In the genomic region with DNA sequence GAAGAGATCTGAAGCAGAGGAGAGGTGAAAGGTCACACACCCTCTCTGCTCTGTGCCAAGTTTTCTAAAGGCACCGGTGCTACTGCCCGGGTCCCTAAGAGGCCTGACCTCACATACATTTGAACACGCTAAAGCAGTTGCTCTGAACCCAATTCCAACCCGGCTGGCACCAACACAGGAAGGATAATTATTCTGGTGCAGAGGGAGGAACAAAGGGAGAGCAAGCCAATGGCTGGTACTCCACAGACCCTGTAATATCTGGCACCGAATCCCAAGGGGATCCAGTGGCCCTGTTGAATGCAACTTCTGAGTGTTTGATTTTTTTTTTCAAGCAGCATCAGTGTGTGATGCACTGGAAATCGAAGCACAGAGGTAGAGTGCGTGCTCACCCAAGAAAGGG, we compare ENCODE assay signal across 17 mouse cellular contexts. TPM values are rescaled to one million over a fixed set of nuclear protein-coding genes. Genes with fewer than 3 reads are reported as not detected.
DNase-seq lines count a peak whose midpoint lies in the region; ATAC-seq and TF ChIP-seq lines count a peak whose summit lies in the region.
"Had no signal": no experiment of that assay in that cellular context is flagged by ENCODE, and none has a peak within 500 bp of the region (broad histone marks: within the 10 kb centered on the region; RNA-seq: fewer than 3 reads in every experiment).

No protein-coding gene starts in this region.

- H3K27me3 ChIP-seq in forebrain, embryonic 15.5 days = no peaks in the 10 kb centered on the region
- H3K27me3 ChIP-seq in hindbrain, embryonic 15.5 days = no peaks in the 10 kb centered on the region
- no peaks in the 10 kb centered on the region for H3K27me3 ChIP-seq in midbrain, postnatal 0 days (ENCODE audit: insufficient read depth, low read length)

- no peak for ATAC-seq in forebrain, embryonic 15.5 days (replicated peaks)
- no peak for ATAC-seq in hindbrain, embryonic 15.5 days (ENCODE audit: low FRiP score, low read depth)
- no peak for ATAC-seq in midbrain, postnatal 0 days (ENCODE audit: low FRiP score)
- ATAC-seq: inflammation-experienced regulatory T-cells, adult 6 months; liver, postnatal 0 days had no signal

- DNase-seq in layer of hippocampus, adult 2 months (ENCODE audit: low spot score in 2 of 2) = no peak
- DNase-seq in layer of hippocampus, adult 9-10 months (ENCODE audit: low spot score) = no peak
- no peak for DNase-seq in midbrain, postnatal 0 days (ENCODE audit: low spot score)
- no peak for DNase-seq in frontal cortex, adult 2 months (ENCODE audit: extremely low spot score in 1 of 2, low spot score in 1 of 2)
- no peak for DNase-seq in left cerebral cortex, postnatal 36 days (ENCODE audit: low spot score in 2 of 2)
- DNase-seq in gastrocnemius, adult 18-20 months (ENCODE audit: low spot score) = no peak
- DNase-seq: B cell, adult 2 months; cerebellum, adult 2 months; heart, adult 18-20 months; liver, postnatal 0 days; right cerebral cortex, postnatal 25 days had no signal

- no peaks in the 10 kb centered on the region for H3K36me3 ChIP-seq in forebrain, embryonic 15.5 days
- H3K36me3 ChIP-seq in hindbrain, embryonic 15.5 days = no peaks in the 10 kb centered on the region
- no peaks in the 10 kb centered on the region for H3K36me3 ChIP-seq in midbrain, postnatal 0 days (ENCODE audit: insufficient read depth, low read length)
- H3K36me3 ChIP-seq: kidney, embryonic 15.5 days; limb, embryonic 15.5 days had no signal

- H3K9ac ChIP-seq in forebrain, embryonic 15.5 days (replicated peaks) = 0 out of 2 replicates have a peak overlapping the region, but pooled peaks have one; percentile 1
- no peak overlapping the region for H3K9ac ChIP-seq in hindbrain, embryonic 15.5 days
- peak overlapping the region; percentile 81; the same call in 1 of the 2 replicates for H3K9ac ChIP-seq in midbrain, postnatal 0 days (replicated peaks; ENCODE audit: low read length, poor library complexity, severe bottlenecking)
- H3K9ac ChIP-seq: kidney, embryonic 15.5 days; limb, embryonic 15.5 days; liver, postnatal 0 days had no signal

- peak overlapping the region; percentile 57 for H3K4me2 ChIP-seq in forebrain, embryonic 15.5 days (replicated peaks)
- peak overlapping the region; percentile 80 for H3K4me2 ChIP-seq in hindbrain, embryonic 15.5 days
- peak overlapping the region; percentile 69 for H3K4me2 ChIP-seq in midbrain, postnatal 0 days (ENCODE audit: low read depth, low read length, poor library complexity, severe bottlenecking)
- H3K4me2 ChIP-seq: kidney, embryonic 15.5 days; limb, embryonic 15.5 days had no signal

- TF ChIP-seq CTCF in layer of hippocampus, adult 2 months (conservative IDR thresholded peaks at IDR 0.05) = no peak
- no peak for TF ChIP-seq CTCF in midbrain, postnatal 0 days (IDR thresholded peaks at IDR 0.05)

- WGBS in forebrain, embryonic 15.5 days = 34% methylated on average over 7 of the region's 7 CpGs
- WGBS in hindbrain, embryonic 15.5 days = 31% methylated on average over 7 of the region's 7 CpGs
- 32% methylated on average over 7 of the region's 7 CpGs for WGBS in midbrain, postnatal 0 days

- no peaks in the 10 kb centered on the region for H3K9me3 ChIP-seq in forebrain, embryonic 15.5 days
- H3K9me3 ChIP-seq in hindbrain, embryonic 15.5 days = no peaks in the 10 kb centered on the region
- H3K9me3 ChIP-seq in midbrain, postnatal 0 days (ENCODE audit: low read length) = no peaks in the 10 kb centered on the region
- H3K9me3 ChIP-seq: kidney, embryonic 15.5 days; limb, embryonic 15.5 days had no signal

- intact Hi-C loops in left cerebral cortex, postnatal 36 days (cut with DNase I) = no loop called here

- H3K4me3 ChIP-seq in layer of hippocampus, adult 2 months = peak overlapping the region; percentile 76
- peak overlapping the region; percentile 67 for H3K4me3 ChIP-seq in forebrain, embryonic 15.5 days
- H3K4me3 ChIP-seq in hindbrain, embryonic 15.5 days = peak overlapping the region; percentile 90
- peak overlapping the region; percentile 74; the same call in 1 of the 2 replicates for H3K4me3 ChIP-seq in midbrain, postnatal 0 days (ENCODE audit: low read depth, low read length)
- H3K4me3 ChIP-seq: limb, embryonic 15.5 days had no signal

- peak overlapping the region; percentile 97 for H3K27ac ChIP-seq in layer of hippocampus, adult 2 months
- H3K27ac ChIP-seq in forebrain, embryonic 15.5 days (replicated peaks) = no peak overlapping the region
- H3K27ac ChIP-seq in hindbrain, embryonic 15.5 days (replicated peaks) = no peak overlapping the region
- no peak overlapping the region for H3K27ac ChIP-seq in midbrain, postnatal 0 days (ENCODE audit: low read depth, low read length)
- H3K27ac ChIP-seq: kidney, embryonic 15.5 days; limb, embryonic 15.5 days; macrophage had no signal

- peaks cover 48% of the 10 kb centered on the region for H3K4me1 ChIP-seq in forebrain, embryonic 15.5 days
- H3K4me1 ChIP-seq in hindbrain, embryonic 15.5 days (replicated peaks) = peaks cover 54% of the 10 kb centered on the region
- peaks cover 16% of the 10 kb centered on the region for H3K4me1 ChIP-seq in midbrain, postnatal 0 days (ENCODE audit: insufficient read depth, low read length)

RNA-seq across cellular contexts. Expression of gene Tmem121b, which starts 2.5 kb away (rescaled TPM):
- 10 to 100 TPM; 38.2 to 38.6 TPM for total RNA-seq in layer of hippocampus, adult 2 months (2021)
- polyA plus RNA-seq in forebrain, embryonic 15.5 days (2015; fragmentation: Nextera tagmentation; extraction: Ambion mirVana) = 3.5 and 3.6 TPM in 2 replicates
- polyA plus RNA-seq in hindbrain, embryonic 15.5 days (2015; fragmentation: Nextera tagmentation; extraction: Ambion mirVana) = 2.9 and 3.5 TPM in 2 replicates
- 27.2 and 30.5 TPM in 2 replicates for total RNA-seq in midbrain, postnatal 0 days (2014; rRNA removed)
- 2.5 and 2.7 TPM in 2 replicates for polyA plus RNA-seq in midbrain, postnatal 0 days (2015; fragmentation: Nextera tagmentation; extraction: Ambion mirVana)
- polyA plus RNA-seq in frontal cortex, adult 2 months (2012; rRNA removed) = 28.7 and 31.8 TPM in 2 replicates
- total RNA-seq in left cerebral cortex, postnatal 36 days (2021) = 10 to 100 TPM; 58.9 to 66.1 TPM
- not detected for total RNA-seq in gastrocnemius, adult 18-20 months (2021)
- total RNA-seq: heart, adult 18-20 months had no signal
- polyA plus RNA-seq: limb, embryonic 15.5 days; liver, postnatal 0 days; macrophage had no signal

RNA-seq across cellular contexts. Expression of gene Il17ra, which starts 28.0 kb away (rescaled TPM):
- 1 to 10 TPM; 6.7 to 8.1 TPM for total RNA-seq in layer of hippocampus, adult 2 months (2021)
- polyA plus RNA-seq in forebrain, embryonic 15.5 days (2015; fragmentation: Nextera tagmentation; extraction: Ambion mirVana) = 4.1 and 5.4 TPM in 2 replicates
- polyA plus RNA-seq in hindbrain, embryonic 15.5 days (2015; fragmentation: Nextera tagmentation; extraction: Ambion mirVana) = 5.7 and 6.0 TPM in 2 replicates
- total RNA-seq in midbrain, postnatal 0 days (2014; rRNA removed) = 2.1 and 4.9 TPM in 2 replicates
- polyA plus RNA-seq in midbrain, postnatal 0 days (2015; fragmentation: Nextera tagmentation; extraction: Ambion mirVana) = 2.0 and 2.3 TPM in 2 replicates
- 10.1 and 13.2 TPM in 2 replicates for polyA plus RNA-seq in frontal cortex, adult 2 months (2012; rRNA removed)
- total RNA-seq in left cerebral cortex, postnatal 36 days (2021) = 10 to 100 TPM; 14.6 to 16.8 TPM
- total RNA-seq in gastrocnemius, adult 18-20 months (2021) = 1 to 10 TPM; 1.3 to 1.4 TPM

RNA-seq across cellular contexts. Expression of gene Hdhd5, which starts 40.1 kb away (rescaled TPM):
- total RNA-seq in layer of hippocampus, adult 2 months (2021) = 10 to 100 TPM; 32.3 to 40.2 TPM
- polyA plus RNA-seq in forebrain, embryonic 15.5 days (2015; fragmentation: Nextera tagmentation; extraction: Ambion mirVana) = 16.8 and 18.2 TPM in 2 replicates
- 15.4 and 15.6 TPM in 2 replicates for polyA plus RNA-seq in hindbrain, embryonic 15.5 days (2015; fragmentation: Nextera tagmentation; extraction: Ambion mirVana)
- total RNA-seq in midbrain, postnatal 0 days (2014; rRNA removed) = 35.2 and 39.3 TPM in 2 replicates
- 14.0 and 16.6 TPM in 2 replicates for polyA plus RNA-seq in midbrain, postnatal 0 days (2015; fragmentation: Nextera tagmentation; extraction: Ambion mirVana)
- 43.0 and 48.3 TPM in 2 replicates for polyA plus RNA-seq in frontal cortex, adult 2 months (2012; rRNA removed)
- 10 to 100 TPM; 30.9 to 44.9 TPM for total RNA-seq in left cerebral cortex, postnatal 36 days (2021)
- 10 to 100 TPM; 19.9 to 26.1 TPM for total RNA-seq in gastrocnemius, adult 18-20 months (2021)

Comparison
In these comparisons a context has a peak if more than half of its experiments do, and no peak if none do; other contexts are left out.
1. RNA of gene Tmem121b, which starts 2.5 kb away (total RNA-seq): 58.9 to 66.1 TPM in left cerebral cortex, postnatal 36 days, 38.2 to 38.6 TPM in layer of hippocampus, adult 2 months and 27.2 to 30.5 TPM in midbrain, postnatal 0 days; not detected in gastrocnemius, adult 18-20 months; every median in the first group is over 10 times any median in the second.
2. Peak in every context shown above with its lines, with median percentiles within 50 percentile points of each other: H3K4me3 ChIP-seq and H3K4me2 ChIP-seq.